Mouse (Mus musculus) thymus, adult 2 months (tissue): Measurements from ENCODE around the gene Crocc2. TPM values are rescaled to one million over a fixed set of nuclear protein-coding genes. Genes with fewer than 3 reads are reported as not detected.

Experiments used
- DNase-seq: peaks from one replicate; pipeline ENCODE4 v3.0.0; 2021
- H3K27ac ChIP-seq: fragments of 200-500 bp; 2 replicates; pipeline ENCODE4 v1.5.1; 2012; ENCODE audit warnings: low read length, control low read depth; ENCODE audit not compliant: control insufficient read depth, insufficient read depth
- H3K27me3 ChIP-seq: fragments of 200-500 bp; 2 replicates; pipeline ENCODE4 v1.6.1; 2012; ENCODE audit warnings: mild to moderate bottlenecking, low read length, moderate library complexity, mixed read lengths; ENCODE audit not compliant: control insufficient read depth, insufficient read depth
- H3K36me3 ChIP-seq: fragments of 200-500 bp; 2 replicates; pipeline ENCODE4 v1.6.1; 2012; ENCODE audit warnings: mild to moderate bottlenecking, low read length, moderate library complexity; ENCODE audit not compliant: control insufficient read depth, insufficient read depth
- H3K4me1 ChIP-seq: fragments of 200-500 bp; replicated peaks from 2 replicates; pipeline ENCODE4 v1.6.1; 2012; ENCODE audit warnings: low read length; ENCODE audit not compliant: control insufficient read depth, insufficient read depth
- H3K4me3 ChIP-seq: fragments of 200-500 bp; 2 replicates; pipeline ENCODE4 v1.5.1; 2012; ENCODE audit warnings: mild to moderate bottlenecking, low read length, control low read depth, moderate library complexity; ENCODE audit not compliant: control insufficient read depth, insufficient read depth
- CTCF ChIP-seq: fragments of 200-500 bp; IDR thresholded peaks from 2 replicates; pipeline ENCODE4 v1.5.1; 2012; ENCODE audit warnings: mild to moderate bottlenecking, control low read depth, low read length, moderate library complexity, borderline replicate concordance; ENCODE audit not compliant: control insufficient read depth, poor library complexity, insufficient read depth; ENCODE audit errors: extremely low read depth
- POLR2A ChIP-seq: fragments of 200-500 bp; IDR thresholded peaks from 2 replicates; pipeline ENCODE4 v1.6.1; 2012; ENCODE audit warnings: mild to moderate bottlenecking, low read length, control low read depth, moderate library complexity; ENCODE audit not compliant: control insufficient read depth, poor library complexity, insufficient read depth; ENCODE audit errors: extremely low read depth
- WGBS: fragments of 180-500 bp; shearing (Covaris S2); methylation state at CpG from one replicate; pipeline ENCODE4 v1.1.7; 2018; 5-methylcytosine and 5-hydroxymethylcytosine counted together
- polyA plus RNA-seq: library from polyadenylated mRNA; depleted of rRNA; stranded (reverse); fragments of >200 nt; gene quantifications from 2 replicates; pipeline ENCODE4 v1.2.3, GENCODE M21; 2012

The Crocc2 gene
- polyA plus RNA-seq, 1 experiment, result 0.34 TPM

DNA sequence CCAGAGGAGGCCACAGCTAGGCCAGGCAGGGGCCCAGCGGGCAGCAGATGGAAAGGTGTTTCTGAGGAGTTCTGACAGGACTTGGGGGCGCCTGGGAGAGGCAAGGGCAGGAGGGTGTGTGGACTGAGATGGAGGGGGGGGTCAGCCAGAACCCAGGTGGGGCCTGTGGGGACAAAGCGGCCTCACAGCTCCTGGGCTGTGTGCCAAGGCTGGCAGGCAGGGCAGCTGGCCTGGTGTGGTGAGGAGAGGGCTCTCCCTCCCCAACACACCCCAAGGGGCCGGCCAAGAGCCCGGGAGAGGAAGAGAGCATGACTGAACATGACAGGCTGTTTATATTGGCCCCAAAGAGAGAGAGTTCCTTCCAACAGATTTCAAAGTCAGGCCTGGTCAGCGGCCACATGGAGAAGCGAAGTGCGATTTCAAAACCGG is 41.7 kb downstream of the Crocc2 start:
- Histone ChIP-seq H3K27ac (no peak overlapping the region), H3K4me1 (no peaks in the 10 kb centered on the region), H3K36me3 (no peaks in the 10 kb centered on the region), H3K4me3 (no peak overlapping the region), H3K27me3 (no peaks in the 10 kb centered on the region)
- WGBS, result 12% methylated on average over 9 of the region's 9 CpGs
- DNase-seq, result no peak
- TF ChIP-seq CTCF (no peak), POLR2A (no peak)

DNA sequence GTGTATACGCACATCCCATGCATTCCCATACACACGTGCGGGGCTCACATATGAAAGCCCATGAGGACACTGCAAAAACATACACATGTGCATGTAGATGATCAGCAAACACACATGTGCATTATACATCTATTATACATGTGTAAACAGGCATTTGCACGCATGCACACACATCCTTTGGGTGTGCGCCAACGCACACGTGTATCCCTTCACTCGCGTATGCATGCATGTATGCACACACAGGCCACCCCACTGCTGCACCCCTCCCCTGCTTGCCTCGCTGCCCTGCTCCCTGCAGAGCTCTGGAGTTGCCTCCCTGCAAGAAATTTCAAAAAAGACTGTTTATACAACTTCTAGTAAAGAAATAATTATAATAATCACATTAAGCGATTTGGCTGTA is 42.5 kb downstream of the Crocc2 start:
- no peak overlapping the region for H3K27ac ChIP-seq
- no peak for DNase-seq
- TF ChIP-seq CTCF (no peak), POLR2A (no peak)
- H3K4me1 ChIP-seq, result no peaks in the 10 kb centered on the region
- whole genome bisulfite sequencing, result 93% methylated on average over 11 of the region's 11 CpGs
- H3K4me3 ChIP-seq, result no peak overlapping the region
- no peaks in the 10 kb centered on the region for H3K27me3 ChIP-seq
- no peaks in the 10 kb centered on the region for H3K36me3 ChIP-seq

DNA sequence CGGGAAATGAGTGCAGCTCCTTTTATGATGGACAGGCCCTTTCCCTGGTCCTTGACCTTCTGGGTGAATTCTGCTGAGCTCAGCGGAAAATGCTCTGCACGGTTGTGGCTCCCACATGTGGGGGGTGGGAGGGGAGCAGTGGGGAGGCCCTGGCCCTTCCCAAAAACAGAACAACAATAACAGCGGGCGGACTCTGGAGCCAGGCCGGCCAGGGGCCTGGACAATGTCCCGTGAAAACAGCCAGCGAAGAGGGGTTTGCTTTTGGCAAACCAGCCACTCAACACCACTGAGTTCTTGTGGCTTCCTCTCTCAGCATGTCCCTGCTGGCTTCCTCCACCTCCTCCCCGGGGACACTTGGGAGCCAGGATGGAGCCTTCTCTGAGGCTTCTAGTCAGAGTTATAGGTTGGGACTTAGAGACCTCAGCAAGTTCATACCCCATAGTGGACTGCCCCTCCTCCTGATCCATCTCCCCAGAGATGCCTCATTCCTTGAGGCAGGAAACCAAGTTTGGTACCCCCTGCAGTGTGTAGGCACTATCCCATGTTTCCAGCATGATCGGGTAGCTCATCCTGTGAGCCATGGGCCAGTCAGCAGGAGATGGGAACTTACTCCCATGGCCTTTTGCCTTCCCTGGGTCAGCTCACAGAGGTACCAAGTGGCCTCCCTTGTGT is 43.2 kb downstream of the Crocc2 start:
- no peak for DNase-seq
- Histone ChIP-seq H3K27me3 (no peaks in the 10 kb centered on the region), H3K4me1 (no peaks in the 10 kb centered on the region), H3K27ac (no peak overlapping the region), H3K4me3 (no peak overlapping the region), H3K36me3 (no peaks in the 10 kb centered on the region)
- no peak for TF ChIP-seq POLR2A
- no peak for TF ChIP-seq CTCF
- 79% methylated on average over 10 of the region's 10 CpGs for WGBS

DNA sequence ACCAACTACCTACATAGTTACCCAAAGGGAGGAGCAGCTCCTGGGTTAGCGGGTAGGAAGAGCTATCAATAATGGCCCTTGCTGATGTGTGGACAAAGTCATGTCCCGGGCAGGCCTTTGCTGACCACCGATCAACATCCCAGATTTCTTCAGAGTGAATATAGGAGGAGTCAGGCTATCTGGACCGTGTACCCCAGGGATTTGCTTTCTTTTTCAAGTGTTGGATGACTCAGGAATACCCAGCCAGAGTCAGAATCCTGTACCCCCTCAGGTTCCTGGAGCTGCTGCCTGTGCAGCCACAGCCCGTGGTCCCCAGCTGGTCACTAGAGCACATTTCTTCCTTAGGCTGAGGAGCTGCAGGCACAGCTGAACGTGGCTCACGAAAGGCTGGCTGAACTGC is 43.9 kb downstream of the Crocc2 start:
- Histone ChIP-seq H3K27ac (no peak overlapping the region), H3K27me3 (no peaks in the 10 kb centered on the region), H3K4me1 (no peaks in the 10 kb centered on the region), H3K36me3 (no peaks in the 10 kb centered on the region), H3K4me3 (no peak overlapping the region)
- no peak for TF ChIP-seq POLR2A
- no peak for TF ChIP-seq CTCF
- 85% methylated on average over 7 of the region's 7 CpGs for WGBS
- no peak for DNase-seq

DNA sequence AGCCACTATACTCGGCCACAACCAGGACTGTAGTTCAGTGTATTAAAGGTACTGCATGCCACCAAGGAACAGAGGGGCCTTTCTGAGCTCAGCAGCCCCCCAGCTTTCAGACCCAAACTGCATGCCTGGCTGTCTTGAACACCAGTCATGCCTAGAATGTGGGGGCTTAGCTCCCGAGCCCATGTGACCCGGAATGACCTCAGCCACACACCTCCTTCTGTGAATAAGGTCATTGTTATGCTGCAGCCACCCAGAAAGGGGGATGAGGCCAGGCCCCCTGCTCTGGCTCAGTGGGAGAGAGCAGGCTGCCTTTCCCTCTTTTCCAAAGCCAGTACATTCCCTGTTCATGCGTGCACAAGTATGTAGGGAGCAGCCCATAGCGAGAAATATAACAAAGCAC is 46.1 kb downstream of the Crocc2 start:
- no peak overlapping the region for H3K27ac ChIP-seq
- H3K4me1 ChIP-seq, result no peaks in the 10 kb centered on the region
- no peak overlapping the region for H3K4me3 ChIP-seq
- H3K27me3 ChIP-seq, result no peaks in the 10 kb centered on the region
- no peaks in the 10 kb centered on the region for H3K36me3 ChIP-seq
- DNase-seq, result no peak
- TF ChIP-seq CTCF (no peak), POLR2A (no peak)
- 91% methylated on average over 5 of the region's 5 CpGs for WGBS

DNA sequence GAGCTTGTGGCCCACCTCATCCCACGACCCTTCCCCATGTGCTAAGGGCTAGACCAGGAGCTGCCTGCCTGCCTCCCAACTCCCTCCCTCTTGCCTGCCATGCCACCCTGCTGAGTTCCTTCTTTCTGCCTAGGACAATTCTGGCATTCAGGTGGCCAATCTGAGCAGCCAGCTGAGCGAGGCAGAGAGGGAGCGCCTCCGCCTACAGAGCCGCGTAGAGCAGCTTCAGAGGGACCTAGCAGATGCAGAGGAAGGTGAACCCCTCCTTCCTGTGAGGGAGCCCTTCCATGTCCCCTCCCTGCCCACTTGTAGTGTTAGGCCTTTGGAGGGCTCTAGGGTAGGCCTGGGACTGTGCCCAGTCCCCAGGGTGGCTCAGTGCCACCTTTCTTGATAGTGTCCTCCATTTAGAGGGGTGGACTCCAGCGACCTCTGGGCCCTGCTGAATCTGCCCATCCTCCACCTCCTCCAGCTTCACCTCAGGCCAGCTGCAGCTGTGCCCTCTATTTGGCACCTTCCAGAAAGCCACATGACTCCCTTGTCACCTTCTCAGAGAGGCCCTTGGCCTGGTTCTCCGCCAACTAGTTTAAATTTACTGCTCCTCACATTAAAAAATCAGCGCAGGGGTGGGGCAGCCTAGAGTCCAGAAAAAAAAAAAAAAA is 48.4 kb downstream of the Crocc2 start:
- no peak for TF ChIP-seq POLR2A
- TF ChIP-seq CTCF, result no peak
- WGBS, result 48% methylated on average over 9 of the region's 9 CpGs
- H3K4me3 ChIP-seq, result no peak overlapping the region
- no peak for DNase-seq
- H3K36me3 ChIP-seq, result no peaks in the 10 kb centered on the region
- H3K27me3 ChIP-seq, result no peaks in the 10 kb centered on the region
- H3K27ac ChIP-seq, result no peak overlapping the region
- H3K4me1 ChIP-seq, result no peaks in the 10 kb centered on the region
